Mouse (Mus musculus): ENCODE measurements around the gene Chst10.

DNA sequence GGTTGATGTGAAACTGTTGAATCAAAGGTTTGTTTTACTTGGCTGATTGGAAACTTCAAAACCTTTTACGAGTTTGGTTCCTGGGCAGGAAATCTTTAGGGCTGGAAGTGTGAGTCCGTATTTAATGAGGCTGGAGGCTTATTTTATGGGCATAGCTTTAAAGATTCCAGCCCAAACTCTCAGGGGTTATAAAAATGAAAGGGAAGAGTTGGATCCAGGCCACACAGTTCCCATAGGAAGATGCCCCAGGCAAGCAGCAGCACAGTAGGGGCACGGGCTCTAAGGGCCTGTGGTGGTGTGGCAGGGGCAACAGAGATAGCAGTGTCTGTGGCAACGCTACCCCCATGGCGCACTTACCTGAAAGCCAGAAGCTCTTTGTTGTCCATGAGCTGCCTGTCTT lies 31.7 kb downstream of the Chst10 start:
- TF ChIP-seq CTCF (conservative IDR thresholded peaks at IDR 0.05; ENCODE audit: insufficient read depth, insufficient read length, low read depth, low read length) = no peak
- TF ChIP-seq POLR2A (IDR thresholded peaks at IDR 0.05; ENCODE audit: low read depth, low read length) = no peak
